Mouse (Mus musculus): ENCODE results near the gene Ttc28. TPM values are rescaled to one million over a fixed set of nuclear protein-coding genes. Genes with fewer than 3 reads are reported as not detected.

The Ttc28 gene
- total RNA-seq, 2 experiments from 2014 or later = 0.51 to 2.5 TPM

DNA sequence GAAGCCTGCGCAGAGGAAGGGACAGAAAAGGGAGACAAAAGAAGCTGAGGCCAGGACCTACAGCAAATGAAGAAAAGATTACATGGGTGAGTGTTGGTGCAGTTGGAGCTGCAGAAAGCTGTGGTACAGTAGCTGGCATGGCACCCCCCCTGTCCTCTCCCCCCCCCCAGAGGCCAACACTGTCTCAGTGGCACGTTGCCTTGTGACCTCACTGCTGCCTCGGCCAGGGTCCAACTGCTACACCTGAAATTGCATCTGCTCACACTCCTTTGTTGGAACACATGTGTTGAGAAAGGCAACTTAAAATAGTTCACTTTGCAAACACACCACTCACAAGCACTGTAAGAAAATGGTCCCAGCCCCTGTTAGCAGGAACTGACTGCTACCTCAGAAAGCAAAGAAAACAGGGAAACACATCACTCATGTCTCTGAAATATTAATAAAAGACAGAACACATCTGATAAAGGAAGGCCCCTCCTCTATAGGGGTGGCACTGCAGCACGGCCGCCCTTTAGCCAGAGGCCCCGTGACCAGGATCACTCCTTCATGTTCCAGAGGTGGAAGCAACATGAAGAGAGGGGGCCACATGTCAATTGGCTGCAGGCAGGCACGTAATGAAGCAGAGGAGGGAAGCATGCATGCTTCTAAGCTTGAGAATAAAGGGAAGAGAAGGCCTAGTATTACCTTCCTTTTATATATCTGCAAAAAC, 301.8 kb downstream of the Ttc28 start:
- ATAC-seq (replicated peaks; ENCODE audit: low FRiP score, poor library complexity, severe bottlenecking) = no peak

DNA sequence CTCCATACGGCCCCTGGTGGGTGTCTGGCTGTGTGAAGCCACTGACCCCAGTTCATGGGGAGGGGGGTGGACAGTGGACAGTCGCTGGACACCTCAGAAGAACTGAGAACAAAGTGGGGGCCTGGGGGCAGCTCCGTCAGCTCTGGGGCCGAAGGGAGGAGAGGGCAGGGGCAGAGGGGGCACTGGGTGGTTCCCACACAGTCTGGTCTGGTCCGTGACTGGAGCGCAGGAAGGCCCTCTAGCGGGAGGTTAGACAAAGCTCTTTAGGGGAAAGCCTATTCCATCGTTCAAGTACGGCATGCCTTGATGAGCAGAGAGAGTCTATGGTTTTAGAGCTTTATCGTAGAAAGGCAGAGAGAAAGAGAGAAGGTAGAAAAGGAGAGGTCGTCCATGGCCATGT, 307.0 kb downstream of the Ttc28 start:
- no peak for ATAC-seq (replicated peaks; ENCODE audit: low FRiP score, poor library complexity, severe bottlenecking)

GRCm38 (mm10) chr5:111191972-111192371, 312.4 kb downstream of the Ttc28 start:
- ATAC-seq (replicated peaks; ENCODE audit: low FRiP score, poor library complexity, severe bottlenecking) = no peak

- ATAC-seq (replicated peaks; ENCODE audit: low FRiP score, poor library complexity, severe bottlenecking) = no peak
These were observed 315.2 kb downstream of the Ttc28 start for GRCm38 (mm10) chr5:111194829-111195228.

DNA sequence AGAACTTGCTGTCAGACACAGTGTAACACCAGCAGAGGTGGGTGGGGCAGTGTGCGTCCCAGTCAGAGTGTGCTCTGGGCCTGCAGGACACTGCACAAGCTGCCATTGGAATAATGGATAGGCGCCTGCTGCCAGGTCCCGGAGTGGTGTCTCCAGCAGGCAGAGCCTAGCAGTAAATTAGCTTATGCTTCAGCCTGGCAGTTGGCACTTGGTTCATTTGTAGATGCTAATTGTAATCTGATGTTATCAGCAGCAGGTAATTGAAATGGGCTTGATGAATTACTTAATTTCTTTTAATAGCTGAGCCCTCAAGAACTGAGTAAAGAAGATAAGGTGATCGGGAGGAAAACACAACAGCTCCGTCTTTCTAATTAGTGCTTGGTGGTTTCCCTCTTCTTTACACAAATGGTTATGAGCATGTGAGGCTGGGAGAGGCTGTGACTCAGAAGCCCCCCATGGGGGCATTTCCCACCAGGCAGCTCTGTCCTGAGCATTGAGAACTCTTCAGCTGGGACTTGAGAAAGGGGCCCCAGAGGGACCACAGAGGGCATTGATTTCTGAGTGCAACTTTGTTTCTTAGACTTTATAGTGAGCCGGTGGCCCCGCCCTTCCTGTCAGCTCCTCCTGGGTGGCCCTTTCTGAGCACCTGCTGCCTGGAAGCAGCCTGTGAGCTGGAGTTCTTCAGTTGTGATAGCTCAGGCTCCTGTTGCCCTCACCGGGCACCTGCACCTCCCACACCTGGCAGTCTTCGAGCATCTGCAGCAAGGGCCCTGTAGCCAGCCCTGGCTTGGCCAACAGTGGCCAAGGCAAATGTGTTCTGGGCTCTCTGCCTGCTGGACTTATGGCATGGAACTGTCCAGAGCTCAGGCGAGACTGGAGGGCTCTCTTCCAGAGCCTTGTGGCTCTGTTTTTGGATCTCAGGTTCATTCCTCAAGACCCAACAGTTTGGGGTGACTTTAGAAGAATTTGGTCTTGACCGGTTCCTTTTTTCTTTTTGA, 316.2 kb downstream of the Ttc28 start:
- no peak for ATAC-seq (replicated peaks; ENCODE audit: low FRiP score, poor library complexity, severe bottlenecking)

GRCm38 (mm10) chr5:111197727-111198126, 318.1 kb downstream of the Ttc28 start:
- no peak for ATAC-seq (replicated peaks; ENCODE audit: low FRiP score, poor library complexity, severe bottlenecking)

DNA sequence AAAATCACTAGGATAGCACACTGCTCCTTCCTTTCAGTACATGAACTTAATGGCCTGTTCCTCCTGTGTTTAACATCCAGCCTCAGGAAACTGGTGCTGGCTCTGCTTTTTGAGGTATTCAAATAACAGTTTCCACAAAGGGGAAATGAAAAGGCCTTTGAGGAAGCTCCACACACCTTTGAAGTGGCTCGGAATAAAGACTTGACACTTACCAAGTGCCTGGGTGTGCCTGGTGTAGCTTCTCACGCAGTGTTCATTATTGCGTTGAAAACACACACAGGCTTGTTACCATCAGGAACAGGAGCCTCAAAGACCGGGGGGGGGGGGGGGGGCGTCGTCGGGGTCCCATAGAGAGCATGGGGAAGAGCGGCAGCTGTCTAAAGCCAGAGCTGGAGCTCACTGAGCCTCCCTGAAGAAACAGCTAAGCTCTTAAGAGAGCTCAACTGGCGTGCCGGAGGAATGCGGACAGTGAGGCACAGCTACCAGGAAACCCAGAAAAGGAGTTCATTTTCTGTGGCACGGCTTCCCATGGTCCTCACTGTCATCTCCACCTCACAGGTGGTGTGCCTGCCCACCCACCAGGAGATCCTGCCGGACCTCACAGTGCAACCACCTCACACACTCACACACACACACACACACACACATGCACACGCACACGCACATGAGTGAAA, 320.7 kb downstream of the Ttc28 start:
- no peak for ATAC-seq (replicated peaks; ENCODE audit: low FRiP score, poor library complexity, severe bottlenecking)

DNA sequence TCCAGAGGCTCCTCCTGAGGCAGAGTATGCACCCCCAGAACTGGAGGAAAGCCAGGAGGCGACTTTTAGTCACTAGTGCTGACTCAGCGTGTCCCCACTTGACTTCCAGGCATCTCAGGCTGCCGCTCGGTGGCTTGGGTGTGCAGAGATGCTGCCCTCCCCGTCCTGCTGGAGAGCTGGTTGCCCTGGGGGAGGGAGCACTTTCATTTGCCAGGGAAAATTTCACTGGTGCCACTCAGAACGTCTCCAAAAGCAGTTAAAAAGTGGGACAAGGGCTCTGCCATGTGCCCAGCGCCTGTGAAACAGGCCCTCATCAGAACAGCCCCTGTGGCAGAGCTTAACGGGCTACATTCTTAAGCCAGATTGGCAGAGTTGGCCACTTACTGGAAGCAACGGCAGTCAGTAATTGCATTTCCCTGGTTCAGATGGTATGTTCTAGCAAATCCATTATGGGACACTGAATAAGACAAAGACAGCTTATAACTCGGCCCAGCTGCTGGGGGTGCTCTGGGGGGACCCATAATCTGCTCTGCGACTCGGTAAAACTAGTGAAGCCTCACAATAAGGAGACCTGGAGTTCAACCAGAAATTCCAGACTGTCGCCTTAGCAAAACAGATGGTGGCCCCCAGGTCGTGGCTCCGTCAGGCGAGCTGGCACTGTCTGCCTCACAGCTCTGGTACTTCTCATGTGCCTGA, 321.5 kb downstream of the Ttc28 start:
- ATAC-seq (replicated peaks; ENCODE audit: low FRiP score, poor library complexity, severe bottlenecking) = no peak

DNA sequence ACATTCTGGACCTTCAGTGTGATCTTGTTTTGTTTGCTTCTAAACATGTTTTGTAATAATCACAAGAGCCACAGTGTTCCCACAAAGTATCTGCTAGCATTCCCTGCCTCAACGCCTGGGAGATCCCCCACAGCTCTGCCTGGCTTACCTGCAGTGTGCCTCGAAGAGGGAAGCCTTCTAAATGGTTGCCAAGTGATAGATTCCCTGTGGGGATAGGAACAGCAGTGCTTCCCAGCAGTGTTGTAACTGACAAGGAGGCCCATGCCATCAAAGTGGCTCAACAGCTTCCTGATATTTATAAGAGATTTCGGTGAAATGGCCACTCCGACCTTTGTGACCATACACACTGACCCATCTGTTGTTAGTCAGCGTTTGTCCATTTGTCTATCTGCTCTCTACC, 324.6 kb downstream of the Ttc28 start:
- no peak for ATAC-seq (replicated peaks; ENCODE audit: low FRiP score, poor library complexity, severe bottlenecking)

DNA sequence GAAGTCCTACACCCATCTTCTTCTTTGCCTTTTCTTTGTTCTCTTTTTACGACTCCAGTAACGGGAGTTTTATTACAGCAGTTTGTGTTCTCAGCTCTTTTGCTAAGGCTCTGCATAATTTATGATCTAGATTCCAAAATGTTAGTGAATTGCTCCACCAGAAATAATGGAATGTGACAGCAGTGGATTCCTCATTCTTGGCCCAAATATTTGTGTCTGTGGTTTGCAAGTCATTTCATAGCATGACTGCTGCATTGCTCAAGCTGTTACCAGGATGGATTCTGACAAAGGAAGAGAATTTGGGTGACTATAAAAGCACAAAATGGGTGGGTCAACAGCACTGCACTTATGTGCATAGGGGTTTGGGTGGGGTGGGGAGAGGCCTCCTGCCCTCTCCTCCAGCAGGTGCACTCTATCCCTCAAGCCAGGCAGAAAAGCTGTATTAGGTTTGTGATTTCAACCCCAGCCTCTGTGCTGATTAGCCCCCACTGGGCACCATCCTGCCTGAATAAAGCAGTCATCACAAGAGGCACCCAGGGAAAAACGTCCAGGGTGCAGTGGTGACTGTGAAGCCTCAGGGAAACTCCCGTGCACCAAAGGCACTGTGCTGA, 325.5 kb downstream of the Ttc28 start:
- no peak for ATAC-seq (replicated peaks; ENCODE audit: low FRiP score, poor library complexity, severe bottlenecking)

DNA sequence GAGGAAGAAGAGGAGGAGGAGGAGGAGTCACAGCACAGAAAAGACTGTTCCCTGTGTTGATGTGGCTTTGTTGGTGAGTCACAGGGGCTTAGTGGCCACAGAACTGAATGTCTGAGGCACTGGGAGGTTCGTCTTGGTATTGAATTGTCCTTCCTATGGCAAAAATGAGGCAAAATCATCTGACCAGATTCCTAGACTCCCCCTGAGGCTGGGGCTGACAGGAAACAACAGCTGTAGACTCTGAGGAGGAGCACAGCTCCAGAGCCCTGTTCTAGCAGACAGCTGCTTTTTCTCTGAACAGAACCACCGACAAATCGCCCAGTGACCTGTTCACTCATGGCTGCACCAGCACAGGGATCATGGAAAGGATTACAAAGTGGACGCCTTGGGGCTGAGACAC, 326.2 kb downstream of the Ttc28 start:
- ATAC-seq (replicated peaks; ENCODE audit: low FRiP score, poor library complexity, severe bottlenecking) = no peak

DNA sequence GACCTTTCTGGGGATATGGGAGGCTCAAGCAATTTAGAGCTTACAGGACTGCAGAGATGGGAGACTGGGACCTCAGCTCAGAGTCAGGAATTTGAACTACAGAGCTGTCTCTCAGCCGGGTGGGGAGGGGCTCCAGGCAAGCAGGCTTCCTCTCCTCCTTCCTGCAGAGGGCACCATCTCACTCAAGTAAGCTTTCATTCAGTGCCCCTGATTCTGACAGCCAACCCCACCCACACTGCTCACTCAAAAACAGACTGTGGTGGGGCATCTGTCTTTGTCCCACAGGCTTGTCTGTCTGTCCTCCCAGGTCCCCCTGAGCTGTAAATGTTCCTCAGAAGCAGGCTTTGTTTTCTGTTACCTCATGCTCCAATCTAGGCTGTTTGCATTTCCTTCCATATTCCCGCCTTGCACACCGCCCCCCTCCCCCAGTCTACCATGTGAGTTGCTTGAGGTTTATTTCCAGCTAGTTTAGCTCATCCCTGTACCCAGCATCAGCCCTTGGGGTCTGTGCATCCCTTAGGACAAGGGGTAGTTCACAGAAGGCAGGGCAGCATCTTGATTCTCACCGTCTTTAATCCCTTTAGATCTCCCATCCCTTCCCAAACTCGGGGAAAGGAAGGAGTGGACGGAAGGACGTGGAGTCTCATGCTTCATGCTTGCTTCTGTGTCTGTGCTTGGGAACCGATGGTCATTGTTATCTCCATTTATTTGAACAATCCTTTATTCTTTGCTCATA, 328.5 kb downstream of the Ttc28 start:
- no peak for ATAC-seq (replicated peaks; ENCODE audit: low FRiP score, poor library complexity, severe bottlenecking)

GRCm38 (mm10) chr5:111208660-111208969, 329.0 kb downstream of the Ttc28 start:
- no peak for ATAC-seq (replicated peaks; ENCODE audit: low FRiP score, poor library complexity, severe bottlenecking)

- ATAC-seq (replicated peaks; ENCODE audit: low FRiP score, poor library complexity, severe bottlenecking) = no peak
These were observed 334.4 kb downstream of the Ttc28 start for GRCm38 (mm10) chr5:111213935-111214450.

DNA sequence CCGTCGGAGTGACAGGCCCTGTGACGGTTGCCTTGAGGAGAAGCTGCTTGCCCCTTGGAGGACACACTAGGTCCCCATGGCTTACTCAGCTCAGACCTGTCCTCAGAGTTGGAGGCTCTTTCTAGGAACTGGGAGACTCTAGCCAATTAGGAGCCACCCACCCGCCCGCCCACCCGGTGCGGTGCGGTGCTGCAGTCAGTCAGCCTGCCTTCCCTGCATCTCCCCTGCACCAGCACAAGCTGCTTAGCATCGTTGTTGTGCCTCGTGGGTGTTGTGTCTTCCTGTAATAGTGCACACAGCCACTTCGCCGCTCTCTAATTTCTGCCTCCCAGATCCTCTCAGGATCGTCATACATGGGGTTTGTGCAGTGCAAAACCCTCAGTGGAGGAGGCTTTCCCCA, 335.3 kb downstream of the Ttc28 start:
- no peak for ATAC-seq (replicated peaks; ENCODE audit: low FRiP score, poor library complexity, severe bottlenecking)

DNA sequence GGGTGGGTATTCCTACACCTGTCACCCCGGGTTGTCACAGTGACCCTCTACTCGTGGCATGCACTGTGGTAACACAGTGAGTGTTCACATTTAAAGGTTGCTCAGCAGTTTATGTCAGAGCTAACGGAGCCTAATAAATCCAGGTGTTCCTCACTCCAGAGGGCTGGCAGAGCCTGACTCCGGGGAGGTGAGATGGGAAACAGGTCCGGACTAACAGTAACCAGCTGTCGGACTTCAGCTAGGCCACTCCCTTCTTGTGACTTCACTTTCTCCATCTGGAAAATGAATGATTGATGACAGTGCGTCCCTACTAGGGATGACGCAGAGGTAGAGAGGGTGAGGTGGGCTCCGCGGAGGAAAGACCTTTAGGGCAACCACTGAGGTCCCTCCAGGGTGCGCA, 336.1 kb downstream of the Ttc28 start:
- ATAC-seq (replicated peaks; ENCODE audit: low FRiP score, poor library complexity, severe bottlenecking) = no peak

DNA sequence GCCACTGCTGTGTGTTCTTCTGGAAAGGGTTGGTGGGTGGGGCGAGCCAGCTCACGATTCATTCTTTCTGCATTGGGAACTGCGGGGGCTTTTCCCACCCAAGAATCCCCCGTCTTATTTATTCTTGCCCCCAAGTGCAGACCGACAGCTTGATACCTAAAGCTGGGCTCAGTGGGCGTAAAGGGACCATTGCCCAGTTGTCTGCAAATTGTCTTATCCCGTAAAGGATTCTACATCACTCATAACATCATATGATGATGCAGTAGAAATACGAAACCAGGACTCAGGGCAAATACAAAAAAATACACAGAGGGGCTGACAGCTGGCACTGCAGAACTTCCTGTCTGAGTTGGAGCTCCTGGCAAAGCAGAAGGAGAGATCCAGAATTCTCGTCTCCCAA, 336.6 kb downstream of the Ttc28 start:
- ATAC-seq (replicated peaks; ENCODE audit: low FRiP score, poor library complexity, severe bottlenecking) = no peak

DNA sequence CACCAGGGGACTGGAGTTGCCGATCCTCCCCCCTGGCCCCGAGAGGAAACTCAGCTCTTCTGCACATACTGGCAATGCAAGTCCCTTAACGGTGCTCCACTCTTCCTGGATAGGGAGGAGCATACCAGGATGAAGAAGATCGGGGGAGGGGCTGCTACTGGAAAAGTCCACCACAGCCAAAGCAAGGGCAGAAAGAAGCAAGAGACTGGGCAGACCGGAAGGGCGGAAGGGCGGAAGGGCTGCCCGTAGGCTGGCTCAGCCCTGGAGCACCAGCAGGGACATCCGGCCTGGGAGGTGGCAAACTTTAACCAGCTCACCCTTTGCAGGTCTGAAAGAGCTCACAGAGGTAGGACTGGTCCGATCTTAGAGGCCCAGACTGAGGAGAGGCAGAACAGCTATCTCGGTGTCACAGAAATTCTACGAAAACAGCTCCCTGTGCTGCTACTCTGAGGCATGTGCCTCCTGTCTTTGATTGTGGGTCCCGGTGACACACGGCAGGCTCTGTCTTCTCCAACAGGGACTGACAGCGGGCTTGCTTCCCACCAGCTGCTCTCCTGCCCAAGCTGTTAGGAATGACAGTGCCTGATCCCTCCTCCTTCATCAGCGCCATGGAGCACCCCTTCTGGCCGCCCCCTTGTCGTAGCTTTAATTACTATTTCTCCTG, 338.0 kb downstream of the Ttc28 start:
- no peak for ATAC-seq (replicated peaks; ENCODE audit: low FRiP score, poor library complexity, severe bottlenecking)

Measured in erythroblast, adult 5-6 weeks (primary cell).